ENCODE assay signal across 22 mouse cellular contexts in genomic region chr13:24430215-24430614, GRCm38 (mm10).
"Had no signal": no experiment of that assay in that cellular context is flagged by ENCODE, and none has a peak within 500 bp of the region (broad histone marks: within the 10 kb centered on the region; RNA-seq: fewer than 3 reads in every experiment).

No protein-coding gene starts in this region.

- H3K9ac ChIP-seq: limb, embryonic 13.5 days; lung, embryonic 15.5 days; neural tube, embryonic 12.5 days; neural tube, embryonic 15.5 days had no signal

- H3K27ac ChIP-seq: kidney, postnatal 0 days; layer of hippocampus, adult 2 months; limb, embryonic 10.5 days; limb, embryonic 13.5 days; lung, embryonic 15.5 days; neural tube, embryonic 12.5 days; neural tube, embryonic 15.5 days; stomach, postnatal 0 days had no signal

- H3K36me3 ChIP-seq: limb, embryonic 10.5 days; limb, embryonic 13.5 days; lung, embryonic 15.5 days; neural tube, embryonic 12.5 days; neural tube, embryonic 15.5 days had no signal

- H3K4me3 ChIP-seq: layer of hippocampus, adult 2 months; limb, embryonic 10.5 days; limb, embryonic 13.5 days; lung, embryonic 15.5 days; neural tube, embryonic 12.5 days; neural tube, embryonic 15.5 days had no signal

- H3K4me1 ChIP-seq: limb, embryonic 10.5 days; limb, embryonic 13.5 days; lung, embryonic 15.5 days; neural tube, embryonic 12.5 days; neural tube, embryonic 15.5 days had no signal

- DNase-seq: kidney, adult 2 months; kidney, postnatal 25 days; layer of hippocampus, adult 9-11 months; lung, adult 18-20 months; lung, postnatal 10 days; lung, postnatal 36 days; midbrain, embryonic 14.5 days; right cerebral cortex, adult 18-20 months; right cerebral cortex, postnatal 14 days; right cerebral cortex, postnatal 4 days; thymus, adult 2 months; thymus, postnatal 14 days; thymus, postnatal 4 days had no signal

- H3K9me3 ChIP-seq: limb, embryonic 10.5 days; limb, embryonic 13.5 days; lung, embryonic 15.5 days; neural tube, embryonic 12.5 days; neural tube, embryonic 15.5 days had no signal

- H3K27me3 ChIP-seq: limb, embryonic 13.5 days; lung, embryonic 15.5 days; neural tube, embryonic 12.5 days; neural tube, embryonic 15.5 days had no signal

- H3K4me2 ChIP-seq: limb, embryonic 13.5 days; lung, embryonic 15.5 days; midbrain, embryonic 11.5 days; neural tube, embryonic 12.5 days; neural tube, embryonic 15.5 days had no signal
